Mouse (Mus musculus) spleen, adult 2 months (tissue): ENCODE measurements around the gene B9d2.

ENCODE experiments used
- CTCF ChIP-seq: fragments of 200-500 bp; IDR thresholded peaks from 2 replicates; pipeline ENCODE4 v1.5.1; 2011; ENCODE audit warnings: mild to moderate bottlenecking, inconsistent platforms; ENCODE audit not compliant: insufficient read depth, insufficient read length, insufficient replicate concordance; ENCODE audit errors: extremely low read depth
- POLR2A ChIP-seq: fragments of 200-500 bp; IDR thresholded peaks from 2 replicates; pipeline ENCODE4 v1.6.1; 2011; ENCODE audit warnings: low read depth, low read length, inconsistent platforms

GRCm38 (mm10) chr7:25639754-25640153 is 40.8 kb upstream of the B9d2 start:
- TF ChIP-seq POLR2A (no peak), CTCF (no peak)
